Mouse (Mus musculus) lung, embryonic 14.5 days (tissue): ENCODE measurements at regions not wholly inside any gene's neighbourhood (a gene's known extent, or its start where the extent isn't known, plus 50 kb on each side); places are given as distances from the start of the nearest gene placed in this dataset.
A peak's percentile ranks its signal among the peaks of the same experiment; 100 is the strongest.

Experiments
- ATAC-seq: fragments of 200-750 bp; cut with Nextera tagmentation; 2 replicates; pipeline ENCODE4 v1.8.0; 2017; ENCODE audit warnings: mild to moderate bottlenecking, moderate TSS enrichment, moderate library complexity; ENCODE audit not compliant: insufficient read depth
- DNase-seq: peaks from one replicate; pipeline ENCODE4 v3.0.0-alpha.2; 2015
- H3K27ac ChIP-seq: fragments of 300-500 bp; sonication (generic); 2 replicates; pipeline ENCODE4 v1.5.1; 2014; ENCODE audit warnings: low read depth, mild to moderate bottlenecking, moderate library complexity
- H3K27me3 ChIP-seq: fragments of 300-500 bp; sonication (generic); 2 replicates; pipeline ENCODE4 v1.6.1; 2014; ENCODE audit warnings: low read length, control low read depth; ENCODE audit not compliant: insufficient read depth
- H3K36me3 ChIP-seq: fragments of 300-500 bp; sonication (generic); 2 replicates; pipeline ENCODE4 v1.6.1; 2014; ENCODE audit warnings: control low read depth; ENCODE audit not compliant: insufficient read depth
- H3K4me1 ChIP-seq: fragments of 300-500 bp; sonication (generic); 2 replicates; pipeline ENCODE4 v1.6.1; 2014; ENCODE audit warnings: antibody characterized with exemption, control low read depth; ENCODE audit not compliant: insufficient read depth
- H3K4me2 ChIP-seq: fragments of 300-500 bp; sonication (generic); 2 replicates; pipeline ENCODE4 v1.6.1; 2014; ENCODE audit warnings: mild to moderate bottlenecking
- H3K4me3 ChIP-seq: fragments of 300-500 bp; sonication (generic); 2 replicates; pipeline ENCODE4 v1.5.1; 2014; ENCODE audit warnings: low read depth, low read length
- H3K9ac ChIP-seq: fragments of 300-500 bp; sonication (generic); 2 replicates; pipeline ENCODE4 v1.6.1; 2014
- H3K9me3 ChIP-seq: fragments of 300-500 bp; sonication (generic); 2 replicates; pipeline ENCODE4 v1.6.1; 2016; ENCODE audit warnings: low read depth, low read length, control low read depth
- CTCF ChIP-seq: IDR thresholded peaks from 2 replicates; pipeline ENCODE4 v1.5.1; 2016; ENCODE audit warnings: antibody characterized with exemption, low read depth
- WGBS: fragments of 180-500 bp; shearing (Covaris S2); extraction: QIAGEN DNeasy Blood & Tissue Kit; methylation state at CpG from one replicate; pipeline ENCODE4 v1.1.7; 2014; 5-methylcytosine and 5-hydroxymethylcytosine counted together

- ATAC-seq = no peak
Observed at GRCm38 (mm10) chr10:46826012-46826411, 1248.4 kb downstream of the Hace1 start.

GRCm38 (mm10) chr10:46826639-46827038 lies 1249.0 kb downstream of the Hace1 start:
- WGBS = 76% methylated on average over 1 of the region's 1 CpGs
- H3K4me1 ChIP-seq = no peaks in the 10 kb centered on the region
- no peak overlapping the region for H3K4me3 ChIP-seq
- no peak for DNase-seq
- no peak for ATAC-seq
- H3K4me2 ChIP-seq = no peak overlapping the region
- H3K27me3 ChIP-seq = no peaks in the 10 kb centered on the region
- H3K36me3 ChIP-seq = no peaks in the 10 kb centered on the region
- no peaks in the 10 kb centered on the region for H3K9me3 ChIP-seq
- H3K9ac ChIP-seq = no peak overlapping the region
- no peak overlapping the region for H3K27ac ChIP-seq
- no peak for TF ChIP-seq CTCF

More at GRCm38 (mm10) chr10:46826012-46826411, 1248.4 kb downstream of the Hace1 start:
- DNase-seq = no peak
- Histone ChIP-seq H3K4me2 (no peak overlapping the region), H3K36me3 (no peaks in the 10 kb centered on the region), H3K9me3 (no peaks in the 10 kb centered on the region), H3K27ac (no peak overlapping the region), H3K4me1 (no peaks in the 10 kb centered on the region), H3K4me3 (no peak overlapping the region), H3K9ac (no peak overlapping the region), H3K27me3 (no peaks in the 10 kb centered on the region)
- TF ChIP-seq CTCF = no peak
- 55% methylated on average over 3 of the region's 3 CpGs for WGBS

DNA sequence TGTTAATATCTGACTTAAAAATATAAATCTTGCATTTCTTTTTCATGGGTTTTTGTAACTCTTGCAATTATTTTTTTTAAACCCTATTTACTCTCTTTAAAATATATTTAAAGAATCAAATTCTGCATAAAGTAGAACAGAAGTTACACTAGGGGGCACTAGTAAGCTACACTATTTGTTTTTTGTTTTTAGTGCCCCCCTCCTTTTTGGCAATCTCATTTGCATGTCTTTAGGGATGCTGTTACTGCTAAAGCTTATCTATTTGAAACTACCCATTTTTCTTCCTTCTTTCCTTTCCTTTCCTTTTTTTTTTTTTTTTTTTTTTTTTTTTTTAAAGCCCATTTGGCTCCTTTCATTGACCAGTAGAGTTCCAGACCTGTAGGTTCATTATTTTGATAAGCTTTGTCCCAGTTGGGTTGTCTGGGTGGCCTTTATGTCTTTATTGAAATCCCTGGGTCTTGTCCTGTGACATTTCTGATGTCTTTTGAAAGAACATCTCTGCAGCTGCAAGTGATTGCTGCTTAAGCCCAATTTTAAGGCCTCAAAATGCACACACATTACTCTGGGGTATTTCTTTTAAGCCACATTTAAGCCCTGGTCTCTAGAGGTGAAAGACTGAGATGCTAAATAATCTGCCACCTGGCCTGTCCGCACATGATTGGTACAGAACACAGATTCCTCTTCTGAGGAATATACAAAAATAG lies 1249.6 kb downstream of the Hace1 start:
- H3K4me1 ChIP-seq = no peaks in the 10 kb centered on the region
- no peaks in the 10 kb centered on the region for H3K9me3 ChIP-seq

DNA sequence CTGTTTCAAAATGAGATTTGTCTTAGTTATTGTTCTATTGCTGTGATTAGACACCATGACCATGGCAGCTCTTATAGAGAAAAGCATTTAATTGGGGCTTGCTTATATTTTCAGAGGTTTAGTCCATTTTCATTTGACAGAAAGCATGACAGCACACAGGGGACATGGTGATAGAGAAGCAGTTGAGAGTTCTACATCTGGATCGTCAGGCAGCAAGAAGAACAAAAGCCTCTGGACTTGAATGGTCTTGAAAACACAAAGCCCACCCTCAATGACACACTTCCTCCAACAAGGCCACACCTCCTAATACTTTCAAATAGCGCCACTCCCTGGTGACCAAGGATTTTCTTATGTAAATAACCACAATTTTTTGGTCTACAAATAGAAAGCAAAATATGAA lies 1250.5 kb downstream of the Hace1 start:
- H3K4me3 ChIP-seq = no peak overlapping the region
- 54% methylated on average over 2 of the region's 2 CpGs for WGBS
- no peaks in the 10 kb centered on the region for H3K36me3 ChIP-seq
- H3K27me3 ChIP-seq = no peaks in the 10 kb centered on the region
- no peak overlapping the region for H3K4me2 ChIP-seq
- H3K9ac ChIP-seq = no peak overlapping the region
- no peaks in the 10 kb centered on the region for H3K4me1 ChIP-seq
- ATAC-seq (no peak), DNase-seq (no peak)
- no peak overlapping the region for H3K27ac ChIP-seq
- TF ChIP-seq CTCF = no peak
- no peaks in the 10 kb centered on the region for H3K9me3 ChIP-seq

More for the DNA sequence above, 1249.6 kb downstream of the Hace1 start:
- WGBS = 80% methylated on average over 1 of the region's 1 CpGs
- Histone ChIP-seq H3K4me2 (no peak overlapping the region), H3K27me3 (no peaks in the 10 kb centered on the region), H3K36me3 (no peaks in the 10 kb centered on the region), H3K9ac (no peak overlapping the region), H3K27ac (no peak overlapping the region), H3K4me3 (no peak overlapping the region)
- no peak for TF ChIP-seq CTCF
- no peak for ATAC-seq
- DNase-seq = peak; percentile 48

DNA sequence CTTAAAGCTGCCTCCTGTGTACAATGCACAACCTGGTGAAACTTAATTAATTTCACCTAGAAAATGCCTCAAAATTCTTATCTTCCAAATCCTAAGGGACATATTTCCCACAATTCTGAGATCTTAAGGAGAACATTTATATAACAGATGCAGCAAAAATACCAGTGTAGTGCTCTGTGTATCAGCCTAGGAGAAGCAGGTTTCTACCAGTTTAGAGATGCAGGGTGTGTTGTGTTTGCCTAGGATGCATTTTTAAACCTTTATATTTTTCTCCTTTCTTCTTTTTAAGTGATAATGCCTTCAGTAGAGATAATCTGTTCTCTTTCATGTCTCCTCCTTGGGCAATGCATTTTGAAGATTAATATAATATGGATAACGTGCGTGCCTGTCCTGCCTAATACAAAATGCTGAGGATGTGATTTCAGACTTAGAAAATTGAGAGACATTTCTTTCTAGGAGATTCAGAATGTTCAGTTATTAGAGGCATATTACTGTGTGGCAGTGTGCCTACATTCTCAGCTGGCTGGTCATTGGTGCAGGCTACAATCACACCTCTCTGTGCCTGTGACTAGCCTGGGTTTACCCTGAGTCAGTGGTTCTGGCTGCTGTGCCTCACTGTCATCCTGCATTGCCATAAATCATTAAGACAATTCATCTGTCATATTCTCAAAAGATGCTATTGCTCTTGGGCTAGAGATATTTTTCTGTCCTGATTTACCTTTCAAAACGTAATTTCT lies 1268.1 kb downstream of the Hace1 start:
- Histone ChIP-seq H3K4me1 (no peaks in the 10 kb centered on the region), H3K9ac (no peak overlapping the region), H3K36me3 (no peaks in the 10 kb centered on the region), H3K4me3 (no peak overlapping the region), H3K27ac (no peak overlapping the region), H3K9me3 (no peaks in the 10 kb centered on the region), H3K27me3 (no peaks in the 10 kb centered on the region), H3K4me2 (no peak overlapping the region)
- ATAC-seq (no peak), DNase-seq (no peak)
- no peak for TF ChIP-seq CTCF
- WGBS = 66% methylated on average over 3 of the region's 3 CpGs
